Mouse (Mus musculus): ENCODE measurements around the gene Cspg5. TPM values are rescaled to one million over a fixed set of nuclear protein-coding genes. Genes with fewer than 3 reads are reported as not detected.

Gene Cspg5
- polyA plus RNA-seq, 1 experiment from 2014 or later: 3.0 TPM

DNA sequence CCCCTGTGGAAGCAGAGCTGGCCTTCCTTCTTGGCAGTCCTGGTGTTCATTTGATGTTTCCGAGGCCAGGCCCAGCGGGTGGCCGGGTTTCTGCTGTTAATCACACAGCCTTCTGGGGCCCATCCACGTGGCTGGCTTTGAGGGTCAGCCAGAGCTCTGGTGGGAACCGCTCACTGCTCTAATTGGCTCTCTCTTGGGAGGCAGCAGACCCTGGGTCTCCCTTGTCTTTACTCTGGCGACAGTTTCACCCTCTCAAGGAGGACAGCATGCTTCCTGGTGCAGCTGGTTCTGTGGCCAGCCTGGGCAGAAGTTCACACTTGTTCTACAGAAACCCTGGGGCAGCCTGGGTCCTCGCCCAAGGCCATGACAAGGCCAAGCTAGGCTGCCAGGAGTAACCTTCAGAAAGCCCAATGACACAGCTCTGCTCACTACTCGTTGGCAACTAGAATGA lies 33.9 kb downstream of the Cspg5 start:
- no peaks in the 10 kb centered on the region for H3K9me3 ChIP-seq (ENCODE audit: control insufficient read depth, low read length)
- no peak overlapping the region for H3K27ac ChIP-seq (replicated peaks)
- H3K4me2 ChIP-seq (replicated peaks; ENCODE audit: low read depth): no peak overlapping the region
- no peak overlapping the region for H3K9ac ChIP-seq (ENCODE audit: low read length)
- TF ChIP-seq CTCF (IDR thresholded peaks at IDR 0.05; ENCODE audit: low read depth) (no peak), EP300 (optimal IDR thresholded peaks at IDR 0.05) (no peak)
- H3K36me3 ChIP-seq (ENCODE audit: control insufficient read depth, insufficient read depth, low read length): no peaks in the 10 kb centered on the region
- DNase-seq (ENCODE audit: low spot score) (no peak), ATAC-seq (ENCODE audit: low FRiP score, low TSS enrichment) (no peak)
- no peak overlapping the region for H3K4me3 ChIP-seq (ENCODE audit: low read depth, low read length)
- H3K4me1 ChIP-seq (replicated peaks; ENCODE audit: control insufficient read depth, insufficient read depth): no peaks in the 10 kb centered on the region
- H3K27me3 ChIP-seq (ENCODE audit: control insufficient read depth, insufficient read depth, low read length): no peaks in the 10 kb centered on the region
- 60% methylated on average over 8 of the region's 8 CpGs for WGBS

DNA sequence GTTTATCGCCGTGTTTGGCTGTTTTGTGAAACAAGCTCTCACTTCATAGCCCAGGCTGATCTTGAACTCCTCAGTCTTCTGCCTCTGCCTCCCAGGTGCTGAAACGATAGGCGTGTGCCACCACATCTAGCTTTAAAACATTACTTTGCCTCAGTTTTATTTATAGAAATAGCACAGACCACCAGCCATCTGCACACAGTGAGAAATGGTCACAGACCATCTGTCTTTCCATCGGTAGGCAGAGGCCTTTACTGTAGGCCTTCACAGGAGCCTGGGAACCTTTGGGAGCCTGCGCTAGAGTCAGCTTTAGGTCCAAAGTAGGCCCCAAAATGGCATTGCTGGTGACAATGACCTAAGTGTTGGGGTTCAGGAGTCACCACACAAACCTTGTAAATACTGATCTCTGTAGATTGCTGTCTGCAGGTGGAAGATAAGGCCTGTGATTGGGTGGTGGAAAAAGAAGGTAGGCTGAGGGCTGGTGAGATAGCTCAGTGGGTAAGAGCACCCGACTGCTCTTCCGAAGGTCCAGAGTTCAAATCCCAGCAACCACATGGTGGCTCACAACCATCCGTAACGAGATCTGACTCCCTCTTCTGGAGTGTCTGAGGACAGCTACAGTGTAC lies 40.6 kb downstream of the Cspg5 start:
- ATAC-seq (ENCODE audit: low FRiP score, low TSS enrichment) (no peak), DNase-seq (ENCODE audit: low spot score) (no peak)
- no peaks in the 10 kb centered on the region for H3K4me1 ChIP-seq (replicated peaks; ENCODE audit: control insufficient read depth, insufficient read depth)
- H3K9ac ChIP-seq (ENCODE audit: low read length): no peak overlapping the region
- no peak for TF ChIP-seq EP300 (optimal IDR thresholded peaks at IDR 0.05)
- TF ChIP-seq CTCF (IDR thresholded peaks at IDR 0.05; ENCODE audit: low read depth): no peak
- WGBS: 90% methylated on average over 8 of the region's 10 CpGs
- H3K4me3 ChIP-seq (ENCODE audit: low read depth, low read length): no peak overlapping the region
- no peaks in the 10 kb centered on the region for H3K27me3 ChIP-seq (ENCODE audit: control insufficient read depth, insufficient read depth, low read length)
- H3K36me3 ChIP-seq (ENCODE audit: control insufficient read depth, insufficient read depth, low read length): no peaks in the 10 kb centered on the region
- no peak overlapping the region for H3K4me2 ChIP-seq (replicated peaks; ENCODE audit: low read depth)
- no peak overlapping the region for H3K27ac ChIP-seq (replicated peaks)
- no peaks in the 10 kb centered on the region for H3K9me3 ChIP-seq (ENCODE audit: control insufficient read depth, low read length)

DNA sequence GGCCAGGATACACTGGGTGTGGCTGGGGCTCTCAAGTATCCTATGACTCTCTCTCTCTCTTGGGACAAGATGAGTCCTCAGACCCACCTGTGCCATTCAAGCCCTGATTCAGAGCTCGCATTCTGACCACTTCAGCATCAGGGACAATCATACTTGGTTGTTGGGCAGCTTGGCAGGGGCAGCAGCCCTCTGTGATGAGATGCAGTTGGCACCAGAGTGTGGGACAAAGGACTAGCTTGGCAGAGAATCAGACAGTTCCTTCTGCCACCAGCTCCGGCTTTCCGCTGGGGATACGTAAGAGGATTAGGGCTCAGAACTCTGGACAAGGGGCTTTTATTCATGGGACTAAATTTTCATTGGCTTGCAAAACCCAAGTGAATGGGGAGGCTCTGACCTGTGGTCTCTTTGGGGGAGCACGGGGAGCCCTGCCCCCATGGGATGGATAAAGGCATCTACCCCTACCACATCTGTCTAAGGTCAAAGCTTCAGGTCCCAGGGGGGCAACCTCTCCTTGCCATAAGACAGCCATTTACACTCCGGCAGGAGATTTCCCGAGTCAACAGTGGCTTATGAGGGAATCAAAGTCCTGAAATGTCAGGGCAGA lies 43.8 kb downstream of the Cspg5 start:
- H3K9me3 ChIP-seq (ENCODE audit: control insufficient read depth, low read length): no peaks in the 10 kb centered on the region
- ATAC-seq (ENCODE audit: low FRiP score, low TSS enrichment) (no peak), DNase-seq (ENCODE audit: low spot score) (no peak)
- H3K27me3 ChIP-seq (ENCODE audit: control insufficient read depth, insufficient read depth, low read length): no peaks in the 10 kb centered on the region
- no peak overlapping the region for H3K9ac ChIP-seq (ENCODE audit: low read length)
- no peak for TF ChIP-seq EP300 (optimal IDR thresholded peaks at IDR 0.05)
- no peak for TF ChIP-seq CTCF (IDR thresholded peaks at IDR 0.05; ENCODE audit: low read depth)
- H3K4me2 ChIP-seq (replicated peaks; ENCODE audit: low read depth): no peak overlapping the region
- H3K27ac ChIP-seq (replicated peaks): no peak overlapping the region
- no peak overlapping the region for H3K4me3 ChIP-seq (ENCODE audit: low read depth, low read length)
- H3K4me1 ChIP-seq (replicated peaks; ENCODE audit: control insufficient read depth, insufficient read depth): no peaks in the 10 kb centered on the region
- WGBS: 80% methylated on average over 7 of the region's 7 CpGs
- H3K36me3 ChIP-seq (ENCODE audit: control insufficient read depth, insufficient read depth, low read length): no peaks in the 10 kb centered on the region

DNA sequence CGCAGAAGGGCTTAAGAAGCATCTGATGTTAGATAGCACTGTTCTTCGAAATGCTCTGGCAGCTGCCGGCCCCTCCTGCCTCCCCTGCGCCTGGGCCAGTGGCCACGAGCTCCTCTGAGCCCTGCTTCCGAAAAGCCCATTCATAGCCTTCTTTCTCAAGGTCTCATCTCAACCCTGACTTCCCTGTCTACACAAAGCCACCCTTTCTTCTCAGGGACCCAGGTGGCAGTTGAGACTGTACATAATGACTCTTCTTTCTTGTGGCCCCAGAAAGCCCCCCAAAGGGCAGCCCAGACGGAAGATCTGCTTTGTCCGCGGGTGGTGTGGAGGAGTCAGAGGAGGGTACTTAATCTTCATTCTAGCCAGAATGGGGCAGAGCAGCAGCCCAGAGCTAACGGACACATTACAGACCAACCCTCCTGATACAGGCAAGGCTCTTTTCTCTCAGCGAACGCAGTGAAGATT lies 49.7 kb downstream of the Cspg5 start:
- H3K9me3 ChIP-seq (ENCODE audit: control insufficient read depth, low read length): no peaks in the 10 kb centered on the region
- no peaks in the 10 kb centered on the region for H3K27me3 ChIP-seq (ENCODE audit: control insufficient read depth, insufficient read depth, low read length)
- H3K9ac ChIP-seq (ENCODE audit: low read length): no peak overlapping the region
- H3K4me1 ChIP-seq (replicated peaks; ENCODE audit: control insufficient read depth, insufficient read depth): no peaks in the 10 kb centered on the region
- no peak overlapping the region for H3K4me3 ChIP-seq (ENCODE audit: low read depth, low read length)
- H3K4me2 ChIP-seq (replicated peaks; ENCODE audit: low read depth): no peak overlapping the region
- H3K27ac ChIP-seq (replicated peaks): no peak overlapping the region
- WGBS: 71% methylated on average over 12 of the region's 12 CpGs
- no peaks in the 10 kb centered on the region for H3K36me3 ChIP-seq (ENCODE audit: control insufficient read depth, insufficient read depth, low read length)
- no peak for DNase-seq (ENCODE audit: low spot score)
- ATAC-seq (ENCODE audit: low FRiP score, low TSS enrichment): no peak
- no peak for TF ChIP-seq EP300 (optimal IDR thresholded peaks at IDR 0.05)
- TF ChIP-seq CTCF (IDR thresholded peaks at IDR 0.05; ENCODE audit: low read depth): no peak

DNA sequence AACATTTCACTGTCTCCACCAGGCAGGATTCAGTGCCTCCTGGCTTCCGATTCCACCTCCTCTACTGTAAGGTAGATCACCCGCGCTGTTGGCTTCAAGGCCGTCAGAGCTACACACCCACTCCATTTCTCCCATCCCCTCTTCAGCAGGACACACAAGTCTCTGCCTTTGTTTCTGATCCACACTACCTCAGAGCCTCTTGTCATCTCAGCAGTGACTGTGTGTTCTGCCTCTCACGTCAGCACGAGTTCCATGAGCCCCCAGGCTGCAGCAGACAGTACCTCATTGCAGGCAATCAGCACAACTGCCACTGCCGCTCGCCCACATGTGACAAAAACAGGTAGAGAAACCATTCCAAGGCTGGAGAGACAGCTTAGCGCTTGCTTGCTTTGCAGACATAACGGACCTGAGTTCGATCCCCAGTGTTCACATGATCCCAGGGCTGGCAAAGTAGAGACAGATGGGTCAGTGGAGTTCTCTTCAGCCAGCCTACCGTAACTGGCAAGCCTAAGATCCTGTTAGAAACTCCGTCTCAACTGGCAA lies 50.4 kb downstream of the Cspg5 start:
- WGBS: 85% methylated on average over 13 of the region's 13 CpGs
- DNase-seq (ENCODE audit: low spot score): no peak

DNA sequence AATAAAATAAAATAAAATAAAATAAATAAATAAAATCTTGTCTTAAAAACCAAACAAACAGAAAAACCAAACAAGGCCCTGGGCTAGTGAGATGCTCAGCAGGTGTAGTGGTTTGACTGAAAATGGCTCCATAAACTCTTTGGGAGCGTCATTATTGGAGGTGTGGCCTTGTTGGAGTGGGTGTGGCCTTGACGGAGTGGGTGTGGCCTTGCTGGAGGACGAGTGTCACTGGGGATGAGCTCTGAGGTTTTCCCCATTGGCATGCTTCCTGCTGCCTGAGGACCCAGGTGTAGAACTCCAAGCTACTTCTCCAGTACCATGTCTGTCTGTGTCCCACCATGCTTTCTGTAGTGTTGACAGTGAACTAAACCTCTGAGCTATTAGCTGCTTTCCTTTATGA lies 51.2 kb downstream of the Cspg5 start:
- no peak for ATAC-seq (ENCODE audit: low FRiP score, low TSS enrichment)
- no peak overlapping the region for H3K4me3 ChIP-seq (ENCODE audit: low read depth, low read length)
- H3K4me1 ChIP-seq (replicated peaks; ENCODE audit: control insufficient read depth, insufficient read depth): no peaks in the 10 kb centered on the region
- DNase-seq (ENCODE audit: low spot score): no peak
- no peaks in the 10 kb centered on the region for H3K27me3 ChIP-seq (ENCODE audit: control insufficient read depth, insufficient read depth, low read length)
- H3K9me3 ChIP-seq (ENCODE audit: control insufficient read depth, low read length): no peaks in the 10 kb centered on the region
- no peak overlapping the region for H3K27ac ChIP-seq (replicated peaks)
- no peak overlapping the region for H3K9ac ChIP-seq (ENCODE audit: low read length)
- WGBS: 35% methylated on average over 3 of the region's 3 CpGs
- no peaks in the 10 kb centered on the region for H3K36me3 ChIP-seq (ENCODE audit: control insufficient read depth, insufficient read depth, low read length)
- TF ChIP-seq EP300 (optimal IDR thresholded peaks at IDR 0.05) (no peak), CTCF (IDR thresholded peaks at IDR 0.05; ENCODE audit: low read depth) (no peak)
- H3K4me2 ChIP-seq (replicated peaks; ENCODE audit: low read depth): no peak overlapping the region

More for the DNA sequence above, 50.4 kb downstream of the Cspg5 start:
- Histone ChIP-seq H3K4me2 (replicated peaks; ENCODE audit: low read depth) (no peak overlapping the region), H3K9ac (ENCODE audit: low read length) (no peak overlapping the region), H3K4me1 (replicated peaks; ENCODE audit: control insufficient read depth, insufficient read depth) (no peaks in the 10 kb centered on the region), H3K27ac (replicated peaks) (no peak overlapping the region), H3K4me3 (ENCODE audit: low read depth, low read length) (no peak overlapping the region), H3K9me3 (ENCODE audit: control insufficient read depth, low read length) (no peaks in the 10 kb centered on the region), H3K27me3 (ENCODE audit: control insufficient read depth, insufficient read depth, low read length) (no peaks in the 10 kb centered on the region), H3K36me3 (ENCODE audit: control insufficient read depth, insufficient read depth, low read length) (no peaks in the 10 kb centered on the region)
- TF ChIP-seq CTCF (IDR thresholded peaks at IDR 0.05; ENCODE audit: low read depth) (no peak), EP300 (optimal IDR thresholded peaks at IDR 0.05) (no peak)
- ATAC-seq (ENCODE audit: low FRiP score, low TSS enrichment): no peak
